Mouse (Mus musculus) layer of hippocampus, adult 18-20 months (tissue): ENCODE results near the gene Farp1. TPM values are rescaled to one million over a fixed set of nuclear protein-coding genes. Genes with fewer than 3 reads are reported as not detected.

ENCODE experiments used
- DNase-seq, 2 experiments: peaks; one replicate each; pipeline ENCODE4 v3.0.0; 2022; ENCODE audit warnings: low spot score in 2 of 2
- total RNA-seq, 2 experiments: library from RNA; stranded (reverse); gene quantifications; 2 replicates each; pipeline ENCODE4 v1.2.3; 2021

The Farp1 gene
- total RNA-seq, 2 experiments from 2014 or later, result 92.2 to 98.8 TPM

DNA sequence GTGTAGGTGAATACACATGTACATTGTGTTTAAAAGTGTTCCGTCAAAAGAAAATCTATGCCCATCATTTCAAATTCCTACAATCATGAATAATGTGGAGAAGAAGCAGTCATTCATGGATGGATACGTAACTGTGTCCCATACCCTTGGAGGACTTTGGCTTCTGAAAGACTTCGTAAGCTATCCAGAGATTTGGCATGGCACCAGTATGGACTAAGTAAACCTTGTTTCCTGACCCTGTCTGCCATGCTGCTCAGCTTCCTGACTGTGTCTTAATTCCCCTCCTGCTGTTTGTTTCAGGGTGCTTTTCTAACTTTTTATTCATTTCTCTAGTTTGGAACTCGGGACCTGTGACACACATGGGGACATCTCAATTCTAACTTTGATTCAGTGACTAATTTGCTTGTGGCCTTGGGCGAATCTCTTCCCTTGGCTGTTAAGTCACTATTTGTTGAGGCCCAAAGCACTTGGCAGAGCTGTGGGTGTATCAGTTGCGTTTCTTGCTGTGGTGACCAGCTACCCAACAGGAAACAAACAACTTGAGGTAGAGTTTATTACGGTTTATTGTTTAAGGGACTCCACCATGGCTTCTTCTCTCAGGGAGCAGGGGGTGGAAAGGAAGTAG, 108.9 kb downstream of the Farp1 start:
- no peak for DNase-seq

DNA sequence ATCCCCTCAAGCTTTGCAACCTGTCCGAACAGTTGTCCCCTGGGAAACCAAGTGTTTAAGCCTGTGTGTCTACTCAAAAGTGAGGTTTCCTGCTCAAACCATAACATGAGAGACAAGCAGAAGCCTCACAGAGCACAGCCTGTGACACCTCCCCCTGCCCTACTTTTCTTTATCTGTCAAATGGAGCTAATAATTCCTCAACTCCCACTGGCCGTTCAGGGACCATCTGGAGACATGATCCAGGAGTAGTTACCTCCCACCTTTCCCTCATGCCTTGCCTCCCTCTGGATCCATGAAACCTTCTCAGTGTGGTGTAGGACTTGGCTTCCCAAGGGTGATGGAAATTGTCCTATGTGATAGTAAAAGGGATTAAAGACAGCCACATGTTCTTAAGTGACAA, 109.5 kb downstream of the Farp1 start:
- DNase-seq, result no peak

GRCm38 (mm10) chr14:121145291-121145690, 110.3 kb downstream of the Farp1 start:
- DNase-seq, result no peak

DNA sequence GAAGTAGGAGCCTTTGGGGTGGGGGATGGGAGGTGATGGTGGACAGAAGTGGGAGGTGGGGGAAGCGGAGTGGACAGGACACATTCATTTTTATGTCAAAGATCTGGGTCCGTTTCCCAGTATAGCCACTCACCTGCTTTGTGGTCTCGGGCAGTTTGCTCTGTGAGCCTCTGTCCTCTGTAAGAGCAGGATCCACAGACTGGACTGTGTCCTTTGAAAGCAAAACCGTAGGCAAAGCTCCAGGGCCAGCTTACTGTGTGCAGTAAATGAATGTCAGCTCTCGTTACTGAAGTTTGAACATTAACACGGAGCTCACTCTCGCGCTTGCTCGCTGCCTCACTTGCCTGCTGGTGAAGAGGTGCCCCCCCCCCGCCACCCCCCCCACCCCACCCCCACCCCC, 110.7 kb downstream of the Farp1 start:
- DNase-seq, result no peak

GRCm38 (mm10) chr14:121146213-121146612, 111.2 kb downstream of the Farp1 start:
- no peak for DNase-seq

DNA sequence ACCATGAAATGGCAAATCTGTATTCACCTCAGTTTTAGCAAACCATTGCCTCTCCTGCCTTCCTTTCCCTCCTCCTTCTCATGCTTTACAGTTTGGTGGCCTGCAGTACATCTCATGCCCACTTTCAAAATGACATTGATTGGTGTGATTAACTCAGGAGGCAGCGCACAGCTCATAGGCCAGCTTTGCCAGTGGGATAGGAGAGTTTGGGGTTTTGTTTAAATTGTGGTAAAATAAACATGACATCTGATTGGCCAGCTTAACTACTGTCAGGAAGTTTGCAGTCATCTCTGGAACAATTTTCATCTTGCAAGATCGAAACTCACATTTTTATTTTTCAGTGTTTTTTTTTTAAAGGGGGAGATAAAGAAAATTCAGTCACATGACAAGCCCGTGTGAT, 112.0 kb downstream of the Farp1 start:
- DNase-seq, result no peak

DNA sequence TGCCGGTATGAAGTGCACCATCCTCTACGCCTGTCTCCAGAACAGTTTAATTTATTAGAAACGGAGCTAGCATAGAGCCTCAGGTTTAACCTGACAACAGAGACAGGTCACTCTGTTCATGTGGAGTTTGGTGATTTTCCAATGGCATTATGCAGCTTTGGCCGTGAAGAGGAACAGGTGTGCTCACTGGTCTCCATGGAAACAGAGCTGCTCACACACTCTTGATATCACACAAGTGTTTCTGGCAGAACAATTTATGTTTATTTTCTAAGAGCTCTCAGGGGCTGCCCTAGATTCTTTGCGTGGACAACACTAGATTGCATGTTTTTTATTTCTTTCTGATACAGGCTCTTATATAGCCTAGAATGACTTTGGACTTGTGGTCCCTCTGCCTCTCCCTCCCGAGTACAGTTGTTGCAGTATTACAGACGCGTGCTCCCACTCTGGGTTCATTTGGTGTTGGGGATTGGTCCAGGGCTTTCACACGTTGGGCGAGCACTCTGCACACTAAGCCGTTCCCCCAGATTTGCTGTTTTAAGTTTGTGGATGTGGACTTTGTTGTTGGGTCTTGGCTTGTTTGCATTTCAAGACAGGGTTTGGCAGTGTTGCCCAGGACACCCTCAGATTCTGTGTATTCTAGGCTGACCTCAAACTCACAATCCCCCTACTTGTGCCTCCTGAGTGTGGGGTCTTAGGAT, 113.2 kb downstream of the Farp1 start:
- DNase-seq, result no peak

GRCm38 (mm10) chr14:121149984-121150383, 115.0 kb downstream of the Farp1 start:
- no peak for DNase-seq

GRCm38 (mm10) chr14:121151837-121152236, 116.8 kb downstream of the Farp1 start:
- DNase-seq, result peak in 1 of 2 experiments; percentile 51

DNA sequence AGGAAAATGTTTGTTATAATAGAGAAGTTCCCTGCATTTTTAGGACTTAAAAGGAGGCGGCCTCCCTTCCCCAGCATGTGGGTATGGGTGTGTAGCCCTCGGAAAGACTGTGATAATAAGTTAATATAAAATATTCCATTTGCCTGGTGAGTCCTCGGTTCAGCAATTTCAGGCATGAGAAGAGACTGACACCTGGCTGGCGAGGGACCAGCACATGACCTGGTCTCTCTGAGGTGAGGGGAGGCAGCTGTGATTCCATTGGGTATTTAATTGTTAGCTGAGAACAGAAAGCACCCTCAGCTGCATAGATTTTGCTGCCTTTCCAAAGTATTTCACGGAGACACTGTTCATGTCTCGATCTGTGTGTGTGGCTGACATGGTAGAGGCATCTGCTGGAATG, 117.8 kb downstream of the Farp1 start:
- DNase-seq, result no peak

- DNase-seq, result no peak
These were observed 118.3 kb downstream of the Farp1 start for GRCm38 (mm10) chr14:121153260-121153659.

DNA sequence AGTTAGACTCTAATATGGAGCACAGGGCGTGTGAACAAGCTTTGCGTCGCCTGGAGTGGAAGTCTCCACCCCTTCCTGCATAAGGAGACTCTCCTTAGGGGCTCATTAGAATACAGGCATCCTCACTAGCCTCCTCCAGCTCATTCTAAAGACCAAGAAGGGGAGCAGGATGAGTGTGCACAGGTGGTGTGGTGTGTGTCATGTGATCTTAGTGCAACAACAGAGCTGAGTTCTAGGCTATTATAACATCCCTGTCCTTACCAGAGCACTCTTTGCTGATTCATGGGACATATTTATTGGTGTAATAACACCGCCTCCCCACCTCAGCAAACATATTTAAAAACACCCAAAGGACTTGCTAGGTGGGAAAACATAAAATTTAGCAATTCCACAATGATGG, 120.2 kb downstream of the Farp1 start:
- DNase-seq, result no peak

DNA sequence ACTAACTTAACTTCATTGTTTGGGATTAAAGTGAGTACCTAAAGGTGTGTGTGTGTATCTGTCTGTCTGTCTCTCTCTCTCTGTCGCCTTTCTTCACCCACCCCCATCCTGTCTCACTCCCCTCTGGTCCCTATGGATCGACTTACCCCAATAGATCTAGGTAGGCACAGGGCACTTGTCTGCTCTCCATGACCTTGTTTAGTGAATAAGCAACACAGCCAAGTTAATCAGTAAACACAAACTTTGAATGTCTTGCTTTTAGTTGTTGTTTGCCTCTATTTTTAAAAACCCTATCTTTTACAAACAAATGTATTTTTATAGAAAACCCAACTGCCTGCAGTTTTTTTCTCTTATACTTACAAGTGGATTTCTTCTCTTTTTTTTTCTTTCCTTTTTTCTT, 123.6 kb downstream of the Farp1 start:
- no peak for DNase-seq

DNA sequence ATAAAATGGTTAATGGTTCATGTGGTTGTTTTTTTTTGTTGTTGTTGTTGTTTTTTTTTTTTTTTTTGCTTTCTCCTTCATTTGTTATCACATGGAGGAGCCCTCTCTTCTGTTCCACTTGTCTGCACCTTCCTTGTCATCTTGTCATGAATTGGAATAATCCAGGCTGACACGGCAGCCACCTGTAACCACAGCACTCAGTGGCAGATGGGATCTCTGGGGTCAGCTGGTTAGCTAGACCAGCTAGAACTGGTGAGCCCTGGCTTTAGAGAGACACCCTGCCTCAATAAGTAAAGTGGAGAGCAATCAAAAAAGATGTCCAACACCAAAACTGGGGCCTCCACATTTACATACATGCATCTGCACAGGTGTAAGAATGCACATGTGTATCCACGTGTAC, 127.8 kb downstream of the Farp1 start:
- no peak for DNase-seq

GRCm38 (mm10) chr14:121164866-121165265, 129.9 kb downstream of the Farp1 start:
- DNase-seq, result no peak

DNA sequence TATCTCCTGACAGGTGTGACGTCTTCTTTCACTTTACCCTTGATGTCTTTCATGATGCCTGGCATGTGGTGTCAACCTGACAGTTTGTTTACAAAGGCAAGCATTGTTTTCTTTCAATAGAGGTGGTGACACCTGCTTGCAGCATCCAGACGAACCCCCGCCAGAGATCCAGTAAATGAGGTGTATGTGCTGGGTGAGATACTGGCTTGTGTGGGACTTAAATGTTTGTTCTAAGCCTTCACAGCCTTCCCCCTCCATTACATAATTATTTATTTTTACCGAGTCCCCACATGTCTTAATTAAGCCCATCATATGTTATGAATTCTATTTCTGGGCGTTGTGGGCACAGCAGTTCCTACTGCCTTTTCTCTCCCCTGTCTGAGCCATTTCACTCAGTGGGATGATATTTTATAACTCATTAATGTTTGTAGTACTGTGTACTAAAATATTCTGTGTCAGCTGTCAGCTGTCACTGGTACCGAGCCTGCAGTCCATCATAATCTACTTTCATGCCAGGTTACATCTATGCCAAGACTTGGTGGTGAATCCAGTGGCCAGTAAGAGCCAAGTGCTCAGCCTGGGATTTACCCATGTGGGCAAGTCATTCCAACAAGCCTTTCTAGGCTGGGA, 130.5 kb downstream of the Farp1 start:
- DNase-seq, result peak in 1 of 2 experiments; percentile 54

- no peak for DNase-seq
These were observed 131.0 kb downstream of the Farp1 start for GRCm38 (mm10) chr14:121166038-121166436.

DNA sequence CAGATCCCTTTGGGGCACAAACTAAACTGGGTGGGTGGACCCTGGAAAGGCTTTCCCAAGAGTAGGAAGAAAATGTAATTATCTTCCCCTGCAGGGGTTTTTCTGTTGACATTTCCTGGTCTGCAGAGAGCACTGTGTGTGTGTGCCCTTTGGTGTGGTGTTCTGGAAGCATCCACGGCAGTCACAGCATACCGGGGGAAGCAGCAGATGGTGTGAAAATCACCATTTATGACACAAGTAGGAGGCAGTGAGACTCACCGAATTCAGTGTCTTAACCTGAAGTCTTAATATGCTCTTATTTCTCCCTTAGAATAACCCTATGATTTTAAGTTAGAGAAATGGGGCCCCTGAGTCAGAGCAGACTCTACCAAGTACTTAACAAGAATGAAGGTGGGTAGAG, 133.7 kb downstream of the Farp1 start:
- no peak for DNase-seq

GRCm38 (mm10) chr14:121170321-121170720, 135.3 kb downstream of the Farp1 start:
- DNase-seq, result no peak

GRCm38 (mm10) chr14:121172065-121173036, 137.4 kb downstream of the Farp1 start:
- DNase-seq, result peak; percentile 56 to 74

DNA sequence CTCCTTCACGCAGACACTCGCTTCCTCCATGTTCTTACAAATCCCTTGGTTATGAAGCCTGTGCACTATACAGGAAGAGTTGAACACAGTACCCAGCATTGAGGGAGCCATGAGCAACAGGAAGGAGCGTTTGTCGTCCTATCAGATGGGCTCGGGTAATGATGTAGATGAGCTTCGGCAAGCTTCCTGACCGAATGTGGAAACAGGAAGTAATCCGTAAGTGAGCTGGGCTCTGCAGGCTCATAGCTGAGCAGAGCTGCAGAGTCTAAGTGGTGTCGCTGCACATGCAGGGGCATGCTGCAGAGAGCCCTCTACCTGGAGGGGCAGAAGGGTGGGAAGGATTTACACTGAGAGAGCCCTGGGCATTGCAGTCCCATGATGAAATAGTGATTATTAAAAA, 140.4 kb downstream of the Farp1 start:
- DNase-seq, result no peak
